Mouse (Mus musculus) c-Kit-positive CD71-negative TER-119-negative erythroid progenitor cells, embryonic 14.5 days (primary cell): ENCODE measurements around the gene Hdgf.
A peak's percentile ranks its signal among the peaks of the same experiment; 100 is the strongest.

Experiments used
- DNase-seq: peaks from one replicate; pipeline ENCODE4 v3.0.0-alpha.2; 2013; ENCODE audit warnings: low read depth

Hdgf gene

DNA sequence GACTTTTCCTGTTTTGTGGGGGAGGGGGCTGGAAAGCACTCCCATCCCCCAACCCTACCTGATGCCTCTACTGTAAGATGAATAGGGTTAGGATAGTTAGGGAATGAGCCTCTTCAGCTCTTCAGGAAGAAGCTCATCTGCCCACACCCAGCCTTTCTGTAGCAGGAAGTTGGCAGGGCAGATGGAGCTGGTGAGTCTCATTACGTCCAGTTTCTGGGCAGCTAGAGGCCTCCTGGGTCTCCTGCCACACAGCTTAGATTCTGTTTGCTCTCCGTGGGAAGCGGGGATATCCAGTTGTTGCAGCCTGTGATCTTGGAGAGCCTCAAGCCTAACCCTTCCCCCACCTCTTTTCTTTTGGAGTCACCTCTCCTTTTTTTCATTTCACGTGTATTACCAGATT lies 3.8 kb downstream of the Hdgf start:
- no peak for DNase-seq

DNA sequence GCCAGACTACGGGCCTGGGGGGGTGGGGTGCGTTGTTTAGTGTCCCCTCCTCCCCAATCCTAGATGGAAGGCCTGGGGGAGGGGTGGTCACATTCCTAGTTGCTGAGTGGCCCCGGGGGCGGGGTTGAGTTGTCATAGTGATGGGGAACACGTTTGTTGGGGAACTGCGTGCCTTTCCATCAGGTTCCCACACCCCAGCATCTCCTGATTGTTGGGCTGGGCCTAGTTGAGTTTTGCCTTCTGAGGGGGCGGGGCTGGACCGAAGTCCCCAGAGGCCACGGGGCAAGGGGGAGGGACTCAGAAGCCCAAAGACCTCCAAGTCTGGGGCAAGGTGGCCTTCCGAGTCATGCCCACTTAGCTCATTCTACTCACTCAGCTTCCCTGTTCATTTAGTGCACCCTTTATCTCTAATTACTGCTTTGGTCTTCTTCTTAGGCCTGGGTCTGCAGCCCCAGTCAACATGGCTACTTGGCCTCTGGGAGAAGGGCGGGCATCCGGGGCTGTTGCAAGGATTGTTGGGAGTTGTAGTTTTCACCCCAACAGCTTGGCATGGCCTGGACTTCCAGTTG lies 4.5 kb downstream of the Hdgf start:
- peak; percentile 24 for DNase-seq

DNA sequence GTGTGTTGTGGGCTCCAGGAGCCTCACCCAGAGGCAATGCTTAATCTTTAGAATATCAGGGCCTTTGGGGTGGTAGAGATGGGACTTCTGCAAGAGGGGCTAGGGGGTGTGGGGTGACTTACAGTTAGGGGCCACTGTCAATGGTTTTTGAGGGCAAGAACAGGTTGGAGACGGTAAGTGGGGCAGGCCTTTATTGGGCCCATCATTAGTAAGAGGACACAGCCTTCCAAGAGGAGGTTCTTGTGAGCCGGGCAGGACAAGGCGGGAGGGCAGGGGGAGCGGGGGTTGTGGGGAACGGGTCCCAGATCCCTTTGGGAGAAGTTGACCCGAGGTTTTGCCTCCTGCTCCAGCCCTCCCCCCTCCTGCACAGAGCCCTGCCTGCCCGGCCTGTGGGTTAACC lies 7.4 kb downstream of the Hdgf start:
- no peak for DNase-seq

DNA sequence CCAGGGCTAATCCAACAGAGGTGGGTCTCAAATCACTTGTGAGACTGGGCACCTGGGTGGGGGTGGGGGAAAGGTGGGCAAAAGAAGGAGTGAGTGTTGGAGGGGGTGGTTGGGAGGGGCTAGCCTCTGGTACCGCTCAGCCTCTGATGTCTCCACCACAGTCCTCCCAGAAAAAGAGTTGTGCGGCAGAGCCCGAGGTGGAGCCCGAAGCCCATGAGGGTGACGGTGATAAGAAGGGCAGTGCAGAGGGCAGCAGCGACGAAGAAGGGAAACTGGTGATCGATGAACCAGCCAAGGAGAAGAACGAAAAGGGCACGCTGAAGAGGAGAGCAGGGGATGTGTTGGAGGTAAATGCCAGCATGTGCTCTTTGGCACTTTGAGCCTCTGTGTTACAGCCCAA lies 7.8 kb downstream of the Hdgf start:
- no peak for DNase-seq

DNA sequence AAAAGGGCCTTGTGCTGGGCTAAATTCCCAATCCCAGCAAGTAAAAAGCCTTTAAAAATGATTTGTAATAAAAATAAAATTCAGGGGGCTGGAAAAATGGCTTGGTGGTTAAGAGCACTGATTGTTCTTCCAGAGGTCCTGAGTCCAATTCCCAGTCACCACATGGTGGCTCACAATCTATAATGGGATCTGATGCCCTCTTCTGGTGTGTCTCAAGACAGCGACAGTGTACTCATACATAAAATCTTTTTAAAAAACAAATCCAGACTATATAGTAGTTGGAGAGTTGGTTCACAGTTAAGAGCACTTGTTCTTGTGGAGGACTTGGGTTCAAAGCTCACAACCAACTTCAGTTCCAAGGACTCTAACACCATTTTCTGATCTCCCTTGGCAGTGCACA lies 10.9 kb downstream of the Hdgf start:
- DNase-seq, result no peak

DNA sequence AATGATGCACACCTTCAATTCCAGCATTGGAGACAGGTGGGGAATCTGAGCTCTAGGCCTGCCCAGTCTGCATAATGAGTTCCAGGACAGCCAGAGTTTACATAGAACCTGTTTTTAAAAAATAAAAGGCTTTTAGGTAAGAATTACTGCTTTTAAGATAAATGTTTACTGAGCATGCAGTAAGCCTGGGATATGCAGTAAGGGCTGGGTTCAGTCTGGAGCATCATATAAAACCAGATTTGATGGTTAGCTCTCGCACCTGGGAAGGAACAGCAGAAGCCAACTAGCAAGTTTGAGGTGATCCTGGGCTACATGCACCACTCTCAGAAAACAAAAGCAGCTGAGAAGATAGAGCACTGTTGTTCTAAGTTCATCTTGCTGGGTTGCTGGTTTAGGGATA lies 12.4 kb downstream of the Hdgf start:
- no peak for DNase-seq

DNA sequence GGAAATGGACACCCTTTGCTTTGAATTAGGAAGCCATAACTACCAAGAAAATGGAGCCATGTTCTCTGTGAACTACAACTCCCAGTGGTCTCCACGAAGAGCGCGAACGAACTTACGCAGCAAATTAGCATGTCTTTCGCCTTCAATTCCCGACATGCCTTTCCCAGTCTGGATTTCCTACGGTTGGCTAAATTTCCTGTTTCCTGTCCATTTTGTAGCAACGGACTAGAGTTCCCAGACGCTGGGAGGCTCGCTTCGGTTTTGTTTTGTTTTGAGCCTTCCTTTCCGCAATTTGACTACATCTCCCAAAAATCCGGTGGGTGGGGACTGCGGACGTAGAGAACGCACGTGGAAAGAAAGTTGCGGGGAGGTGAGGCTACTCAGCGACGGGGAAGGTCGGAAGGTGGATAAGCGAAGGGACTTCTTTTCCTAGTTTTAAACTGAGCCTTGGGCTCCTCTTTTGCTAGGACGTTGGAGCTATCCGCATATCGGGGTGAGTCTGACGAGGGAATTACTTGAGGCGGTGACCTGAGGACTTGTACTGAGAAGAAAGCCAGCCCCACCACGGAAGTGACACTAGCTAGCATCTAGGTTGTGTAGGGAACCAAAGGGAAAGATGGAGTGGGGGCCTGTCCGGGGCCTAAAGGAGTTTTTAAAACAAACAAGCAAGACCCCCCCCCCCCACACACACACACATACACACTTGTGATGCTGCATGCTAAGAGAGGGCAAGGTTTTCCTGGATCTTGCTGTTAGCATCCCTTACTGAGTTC lies 13.4 kb downstream of the Hdgf start, which contains the start of gene Mrpl24:
TSS of gene Mrpl24 (plus strand) at position 171 of the 773 bp plus-strand sequence.
- peak; percentile 79 for DNase-seq

DNA sequence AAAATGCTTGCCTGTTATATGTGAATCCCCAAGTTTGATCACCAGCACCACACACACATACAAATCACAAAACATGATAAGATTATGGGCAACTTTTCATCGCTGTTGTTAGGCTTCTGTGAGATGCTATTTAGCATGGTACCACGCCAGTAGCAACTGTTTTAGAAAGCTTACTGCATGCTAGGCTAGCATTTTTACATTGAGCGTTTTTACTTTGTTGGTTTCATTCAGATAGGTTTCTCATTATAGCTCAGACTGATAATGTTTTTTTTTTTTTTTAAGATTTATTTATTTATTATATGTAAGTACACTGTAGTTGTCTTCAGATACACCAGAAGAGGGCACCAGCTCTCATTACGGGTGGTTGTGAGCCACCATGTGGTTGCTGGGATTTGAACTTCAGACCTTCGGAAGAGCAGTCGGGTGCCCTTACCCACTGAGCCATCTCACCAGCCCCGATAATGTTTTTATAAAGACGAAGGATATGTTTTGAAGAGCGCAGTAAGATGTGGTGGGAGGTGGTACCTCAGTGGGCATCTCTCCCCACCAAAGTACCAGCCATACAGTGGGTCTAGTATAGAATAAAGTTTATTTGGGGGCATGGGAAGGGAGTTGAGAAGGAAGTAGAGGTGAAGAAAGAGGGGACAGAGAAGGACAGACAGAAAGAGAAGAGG lies 14.3 kb downstream of the Hdgf start:
- no peak for DNase-seq

DNA sequence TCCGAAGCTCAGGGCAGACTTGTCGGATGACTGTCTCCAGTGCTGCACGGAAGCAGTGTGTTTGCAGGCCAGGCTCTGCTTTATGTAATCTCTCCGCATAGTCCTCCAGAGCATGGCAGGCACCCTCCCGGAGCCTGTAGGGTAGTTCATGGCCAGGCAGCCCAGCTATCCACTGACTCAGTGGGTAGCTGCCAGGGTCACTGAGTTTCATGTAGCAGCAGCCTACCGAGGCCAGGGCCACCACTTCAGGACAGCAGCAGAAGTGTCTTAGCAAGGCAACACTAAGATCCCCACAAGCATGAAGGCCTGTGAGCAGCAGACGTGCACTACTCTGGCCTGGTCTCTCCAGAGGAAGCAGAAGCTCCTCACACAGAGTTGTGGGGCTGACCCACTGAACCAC lies 18.9 kb downstream of the Hdgf start:
- no peak for DNase-seq

DNA sequence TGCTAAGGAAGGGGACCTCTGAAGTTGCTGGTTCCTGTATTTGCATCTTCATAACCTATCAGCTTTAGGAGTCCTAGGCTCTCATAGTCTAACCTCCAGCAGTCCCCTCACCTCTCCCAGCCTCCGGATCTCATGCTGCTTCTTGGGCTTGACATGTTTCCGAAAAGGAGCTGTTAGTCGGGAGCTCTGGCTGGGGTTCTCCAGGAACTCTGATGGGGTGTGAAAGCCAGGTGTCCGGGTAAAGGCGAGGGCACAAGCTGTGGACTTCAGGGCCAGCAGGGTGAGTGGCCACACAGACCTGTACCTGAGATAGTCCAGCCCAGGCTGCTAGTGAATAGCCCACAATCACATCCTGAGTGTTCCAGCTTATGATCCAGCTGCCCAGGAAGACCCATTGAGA lies 21.3 kb downstream of the Hdgf start:
- DNase-seq, result no peak

DNA sequence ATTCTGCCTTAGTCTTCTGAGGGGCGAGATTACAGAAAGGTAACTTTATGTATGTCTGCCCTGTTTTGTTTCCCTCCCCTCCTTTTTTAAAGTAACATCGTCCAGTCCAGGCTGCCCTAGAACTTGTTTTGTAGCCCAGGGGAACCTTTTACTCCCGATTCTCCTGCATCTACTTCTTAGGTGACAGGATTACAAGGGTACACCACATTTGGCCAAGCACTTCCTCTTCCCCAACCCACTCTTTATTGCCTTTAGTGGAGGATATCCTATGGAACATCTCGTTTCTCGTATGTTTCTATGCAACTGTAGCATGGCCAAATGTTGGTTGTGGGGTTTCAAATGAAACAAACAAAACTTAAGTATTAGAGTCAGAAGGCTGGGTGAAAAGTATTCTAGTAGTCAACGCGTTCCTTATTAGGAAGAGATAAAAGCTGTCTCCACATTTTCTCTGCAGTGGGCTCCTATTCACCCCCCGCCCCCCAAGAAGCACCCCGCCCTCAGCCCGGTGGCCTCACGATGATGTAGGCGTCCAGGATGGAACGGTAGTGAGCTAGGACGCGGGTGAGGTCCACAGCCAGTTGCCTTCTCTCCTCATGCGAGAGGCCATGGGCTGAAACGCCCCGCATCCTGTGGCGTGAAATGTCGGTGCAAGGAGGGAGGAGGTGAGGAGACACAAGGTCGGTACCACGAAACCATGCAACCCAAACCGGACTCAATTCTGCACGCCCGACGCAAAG lies 23.4 kb downstream of the Hdgf start:
- no peak for DNase-seq

DNA sequence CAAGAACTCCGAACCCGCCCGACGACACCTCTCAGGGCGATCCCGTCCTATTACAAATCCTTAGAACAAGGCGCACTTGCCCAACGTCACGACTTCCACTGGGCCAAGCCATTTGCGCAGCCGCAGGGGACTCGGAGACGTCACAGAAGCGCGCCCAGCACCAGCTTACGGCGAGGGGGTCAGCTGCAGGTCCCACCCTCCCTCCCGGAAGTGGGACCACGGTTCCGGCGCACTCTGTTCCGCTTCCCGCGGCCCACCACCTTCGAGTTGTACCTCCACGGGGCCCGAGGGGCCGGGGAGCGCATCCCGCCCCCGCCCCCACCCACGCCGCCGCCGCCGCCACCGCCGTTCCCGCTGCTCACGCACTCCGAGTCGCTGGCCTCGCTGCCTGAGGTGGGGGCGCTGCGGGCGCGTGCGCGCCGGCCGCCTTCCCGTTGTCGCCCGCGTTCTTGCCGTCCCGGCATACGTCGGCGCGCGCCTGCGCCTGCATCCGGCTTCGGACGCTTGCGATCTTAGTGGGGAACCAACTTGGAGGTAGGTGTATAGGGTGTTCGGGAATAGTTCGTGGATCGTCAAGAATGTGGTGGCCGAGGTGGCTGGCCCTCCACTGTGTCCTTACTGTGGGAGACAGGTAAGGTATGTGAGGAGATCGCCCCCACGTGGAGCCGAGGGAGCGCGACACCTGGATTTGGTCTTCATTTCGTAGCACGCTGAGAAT lies 24.1 kb downstream of the Hdgf start, which contains the start of the genes Isg20l2 and Rrnad1:
TSS of gene Isg20l2 (plus strand) at position 237 of the 718 bp plus-strand sequence.
TSS of gene Rrnad1 (minus strand) at position 640 of the 718 bp plus-strand sequence.
- DNase-seq, result peak; percentile 94

DNA sequence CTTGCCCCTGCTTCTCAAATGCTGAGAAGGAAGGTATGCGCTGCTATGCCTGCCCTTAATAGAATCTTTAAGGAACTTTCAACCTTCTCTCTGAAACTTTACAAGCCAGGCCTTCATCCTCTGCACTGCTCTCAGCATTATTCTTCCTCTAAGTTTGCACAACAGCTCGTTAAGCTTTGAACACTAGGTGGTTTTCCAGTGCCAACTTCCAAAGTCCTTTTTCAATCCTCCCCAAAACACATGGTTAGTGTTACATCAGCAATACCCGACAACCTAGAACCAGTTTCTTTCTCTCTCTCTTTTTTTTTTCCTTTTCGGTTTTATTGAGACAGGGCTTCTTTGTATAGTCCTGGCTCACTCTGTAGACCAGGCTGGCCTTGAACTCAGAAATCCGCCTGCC lies 27.9 kb downstream of the Hdgf start:
- no peak for DNase-seq

DNA sequence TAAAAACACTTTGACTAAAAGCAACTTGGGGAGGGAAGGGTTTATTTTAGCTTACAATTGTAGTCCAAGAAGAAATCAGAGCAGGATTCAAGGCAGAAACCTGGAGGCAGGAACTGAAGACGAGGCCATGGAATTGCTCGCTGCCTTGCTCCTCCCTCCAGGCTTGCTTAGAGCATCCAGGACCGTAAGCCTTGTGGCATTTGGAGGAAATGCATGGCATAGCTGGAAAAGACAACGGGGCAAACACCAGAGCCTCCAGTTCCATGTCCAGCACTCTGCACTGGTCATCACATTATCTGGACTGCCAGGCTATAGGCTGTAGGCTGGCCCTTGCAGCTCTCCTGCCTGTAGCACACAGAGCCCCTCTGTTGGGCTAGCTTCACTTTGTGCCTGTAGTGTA lies 28.4 kb downstream of the Hdgf start:
- no peak for DNase-seq

DNA sequence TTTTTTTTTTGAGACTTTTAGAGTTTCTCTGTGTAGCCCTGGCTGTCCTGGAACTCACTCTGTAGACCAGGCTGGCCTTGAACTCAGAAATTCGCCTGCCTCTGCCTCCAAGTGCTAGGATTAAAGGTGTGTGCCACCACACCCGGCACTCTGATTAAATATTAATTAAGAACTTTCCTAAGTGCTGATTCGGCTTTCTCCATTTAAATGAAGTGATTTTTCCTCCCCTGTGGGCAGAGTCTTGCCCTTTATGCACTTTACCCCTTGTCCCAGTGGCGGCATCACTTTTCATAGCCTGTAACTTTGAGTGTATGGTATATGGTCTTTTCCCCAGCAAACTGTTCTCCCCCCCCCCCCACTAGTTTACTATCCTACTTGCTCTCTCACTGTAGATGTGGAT lies 29.1 kb downstream of the Hdgf start:
- DNase-seq, result no peak

DNA sequence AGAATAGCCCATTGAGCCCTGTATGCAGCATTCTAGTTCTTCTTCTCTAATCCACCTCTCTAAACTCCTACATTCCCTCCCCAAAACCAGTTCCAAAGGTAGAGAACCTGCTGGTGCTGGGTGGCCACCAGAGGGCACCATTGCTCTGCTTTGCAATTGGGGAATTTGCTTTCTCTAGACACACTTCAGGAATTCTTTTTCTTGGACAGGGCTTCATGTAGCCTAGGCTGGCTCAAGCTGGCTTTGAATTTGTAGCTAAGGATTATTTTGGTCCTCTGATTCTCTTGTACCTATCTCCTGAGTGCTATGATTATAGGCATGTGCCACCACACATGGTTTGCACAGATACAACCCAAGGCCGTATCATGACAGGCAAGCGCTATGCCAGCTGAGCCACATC lies 29.7 kb downstream of the Hdgf start:
- no peak for DNase-seq

DNA sequence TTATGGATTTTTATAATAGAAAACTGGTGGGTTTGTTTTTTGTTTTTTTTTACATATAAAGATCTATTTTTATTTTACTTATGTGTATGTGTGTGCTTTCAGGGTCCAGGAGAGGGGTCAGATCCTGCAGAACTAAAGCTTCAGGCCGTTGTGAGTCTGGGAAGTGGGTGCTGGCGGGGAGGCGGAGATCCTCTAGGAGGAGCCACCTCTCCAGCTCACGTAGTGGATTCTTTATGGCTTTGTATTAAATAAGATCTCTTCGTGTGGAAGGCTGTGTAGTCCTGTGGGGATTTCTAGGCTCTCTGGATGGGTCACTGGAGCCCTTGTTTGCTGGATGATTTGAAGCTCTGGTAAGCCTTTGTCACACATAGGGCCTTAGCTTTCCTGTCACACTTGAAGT lies 34.5 kb downstream of the Hdgf start:
- no peak for DNase-seq

DNA sequence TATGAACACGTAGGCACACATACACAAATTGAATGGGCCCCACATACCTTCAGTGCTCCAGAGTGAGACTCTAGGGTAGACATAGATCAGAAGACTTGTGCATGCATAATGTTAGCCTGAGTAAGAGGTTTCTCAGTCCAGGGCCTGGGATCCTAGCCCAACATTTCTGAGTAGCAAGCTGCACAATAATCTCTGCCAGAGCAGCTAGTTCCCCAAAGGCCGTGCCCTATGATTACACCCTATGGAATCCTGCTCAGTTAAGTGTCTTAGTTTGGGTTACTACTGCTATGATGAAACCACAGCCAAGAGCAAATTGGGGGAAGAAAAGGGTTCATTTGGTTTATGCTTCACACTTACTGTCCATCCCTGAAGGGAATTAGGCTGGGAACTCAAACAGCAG lies 36.4 kb downstream of the Hdgf start:
- DNase-seq, result no peak

DNA sequence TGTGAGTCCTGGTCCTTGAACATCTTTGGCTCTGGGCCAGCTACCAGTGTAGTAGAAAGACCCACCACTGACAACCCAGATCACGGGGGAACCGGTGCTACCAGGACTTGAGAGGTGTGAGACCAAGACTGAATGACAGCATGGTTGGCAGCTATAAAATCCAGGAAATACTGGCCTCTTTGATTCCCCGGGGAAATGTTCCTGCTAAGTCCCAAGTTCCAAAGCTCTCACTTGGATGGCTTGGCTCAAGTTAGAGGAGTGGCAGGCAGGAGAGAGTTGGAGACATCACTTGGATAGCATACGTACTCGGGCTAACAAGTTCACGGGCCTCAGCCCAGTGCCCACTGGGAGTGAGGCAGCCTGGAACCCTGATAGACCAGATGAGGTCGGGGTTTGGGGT lies 37.5 kb downstream of the Hdgf start:
- DNase-seq, result no peak

DNA sequence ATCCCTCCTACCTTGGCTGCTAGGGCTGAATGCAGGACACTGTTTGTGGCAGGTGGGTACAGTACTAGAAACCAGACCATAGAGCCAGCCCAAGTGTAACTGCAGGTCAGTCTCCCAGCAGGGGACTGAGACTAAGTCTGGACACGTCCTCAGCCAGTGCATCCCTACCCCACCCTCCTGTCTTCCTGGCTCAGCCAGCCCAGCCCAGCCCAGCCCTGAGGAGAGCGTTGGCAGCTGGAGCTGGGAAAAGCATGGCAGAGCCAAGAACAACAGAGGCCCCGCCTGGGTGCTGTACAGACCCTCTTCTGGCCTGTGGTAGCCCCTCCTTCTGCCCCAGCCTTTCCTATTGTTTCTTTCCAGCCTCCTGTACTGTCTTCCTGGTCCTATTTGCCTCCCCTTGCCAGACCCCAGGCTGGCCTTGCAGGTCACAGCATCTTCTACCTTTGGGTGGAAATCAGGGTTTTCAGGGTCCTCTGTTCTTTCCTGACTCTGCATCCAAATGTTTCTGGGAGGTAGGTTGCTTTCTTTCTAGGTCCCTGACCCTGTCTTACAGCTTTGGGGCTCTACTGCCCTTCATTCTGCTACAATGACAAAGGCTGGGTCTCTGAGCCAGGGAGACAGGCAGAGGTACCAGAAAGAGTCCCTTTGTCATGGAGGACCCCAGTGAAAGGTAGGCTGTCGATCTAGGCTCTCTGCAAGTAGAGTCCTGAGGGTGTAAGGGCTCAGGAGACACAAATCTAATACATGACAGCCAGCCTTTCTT lies 38.9 kb downstream of the Hdgf start:
- no peak for DNase-seq
